In the genomic region with DNA sequence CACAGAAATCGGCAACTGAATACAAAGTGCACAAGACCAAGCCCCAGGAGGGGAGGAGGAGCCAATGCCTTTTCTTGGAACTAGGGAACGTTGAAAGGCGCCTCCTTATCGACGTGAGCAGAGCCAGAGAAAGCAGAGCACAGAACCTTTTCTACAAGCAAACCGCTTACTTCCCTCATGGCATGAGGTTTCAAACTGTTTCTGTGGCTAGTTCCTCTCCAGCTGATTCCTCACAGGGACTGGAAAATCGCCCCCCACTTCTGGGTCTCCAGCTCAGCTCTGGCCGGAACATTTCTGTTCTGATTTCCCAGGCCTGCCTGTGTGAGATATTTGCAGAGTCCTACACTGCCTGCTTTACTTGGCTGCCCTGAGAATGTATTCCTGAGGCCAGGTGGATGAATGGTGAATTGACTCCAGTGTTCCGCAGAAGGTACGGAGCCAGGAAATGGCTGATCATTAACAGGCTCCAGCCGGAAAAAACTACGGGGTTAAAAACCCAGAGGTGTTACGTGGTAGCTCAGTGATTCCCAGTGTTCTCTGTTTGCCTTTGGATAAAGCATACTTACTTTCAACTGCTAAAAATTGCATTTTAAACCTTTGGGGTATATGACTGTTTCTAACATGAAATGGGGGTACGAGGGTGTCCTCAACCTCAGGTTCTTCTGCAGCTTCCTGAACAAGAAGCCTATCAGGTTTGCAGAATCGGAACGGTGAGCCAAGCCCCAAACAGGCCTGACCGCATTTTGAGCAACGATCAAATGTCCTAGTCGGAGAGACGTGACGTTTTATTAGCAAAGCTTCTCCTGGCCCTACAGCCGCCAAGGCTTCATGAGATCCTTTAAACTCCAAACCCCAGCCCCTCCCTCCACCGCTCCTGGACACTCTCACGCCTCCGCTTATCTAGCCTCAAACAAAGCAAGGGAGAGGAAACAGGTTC, we compare ENCODE assay signal across 8 mouse cellular contexts. TPM values are rescaled to one million over a fixed set of nuclear protein-coding genes. Genes with fewer than 3 reads are reported as not detected.
DNase-seq lines count a peak whose midpoint lies in the region; ATAC-seq lines count a peak whose summit lies in the region.

No protein-coding gene starts in this region.

- H3K36me3 ChIP-seq in heart, embryonic 16.5 days (ENCODE audit: control insufficient read depth, insufficient read depth): peaks cover 9% of the 10 kb centered on the region
- H3K36me3 ChIP-seq in embryonic facial prominence, embryonic 12.5 days: 0 out of 2 replicates have a peak, but pooled peaks cover 12% of the 10 kb centered on the region

- no peak for DNase-seq in heart, postnatal 4 days
- DNase-seq in kidney, postnatal 10 days: peak; percentile 76
- no peak for DNase-seq in layer of hippocampus, postnatal 14 days (ENCODE audit: low spot score in 2 of 2)
- DNase-seq in left cerebral cortex, adult 9 months (ENCODE audit: low spot score in 2 of 2): no peak
- DNase-seq in cerebellum, adult 8-10 months: no peak

- peak overlapping the region; percentile 14; the same call in 1 of the 2 replicates for H3K9ac ChIP-seq in heart, embryonic 16.5 days (ENCODE audit: low read length)
- 0 out of 2 replicates have a peak overlapping the region, but pooled peaks have one; percentile 15 for H3K9ac ChIP-seq in embryonic facial prominence, embryonic 12.5 days

- no peaks in the 10 kb centered on the region for H3K9me3 ChIP-seq in heart, embryonic 16.5 days (replicated peaks; ENCODE audit: control insufficient read depth, low read length)
- H3K9me3 ChIP-seq in embryonic facial prominence, embryonic 12.5 days: no peaks in the 10 kb centered on the region

- WGBS in heart, embryonic 16.5 days: 20% methylated on average over 25 of the region's 25 CpGs
- WGBS in embryonic facial prominence, embryonic 12.5 days: 47% methylated on average over 25 of the region's 25 CpGs

- H3K4me2 ChIP-seq in heart, embryonic 16.5 days (ENCODE audit: low read depth, low read length): peak overlapping the region; percentile 54
- H3K4me2 ChIP-seq in embryonic facial prominence, embryonic 12.5 days (replicated peaks): no peak overlapping the region; the same call in 1 of the 2 replicates

- ATAC-seq in heart, embryonic 16.5 days (replicated peaks; ENCODE audit: extremely low read depth, insufficient read depth, low FRiP score): peak; percentile 38; the same call in 1 of the 2 replicates
- ATAC-seq in embryonic facial prominence, embryonic 12.5 days (ENCODE audit: insufficient number of reproducible peaks, insufficient read depth, low FRiP score, low TSS enrichment): no peak
- peak; percentile 74 for ATAC-seq in megakaryocyte progenitor cell, adult 5-6 weeks (replicated peaks; ENCODE audit: poor library complexity)

- peak overlapping the region; percentile 15 for H3K4me3 ChIP-seq in heart, embryonic 16.5 days (ENCODE audit: low read length)
- no peak overlapping the region for H3K4me3 ChIP-seq in embryonic facial prominence, embryonic 12.5 days

- peaks cover 24% of the 10 kb centered on the region for H3K4me1 ChIP-seq in heart, embryonic 16.5 days (ENCODE audit: control insufficient read depth, insufficient read depth, low read length)
- peaks cover 13% of the 10 kb centered on the region; the same call in 1 of the 2 replicates for H3K4me1 ChIP-seq in embryonic facial prominence, embryonic 12.5 days

- peak overlapping the region; percentile 60 for H3K27ac ChIP-seq in heart, embryonic 16.5 days (ENCODE audit: low read length)
- H3K27ac ChIP-seq in embryonic facial prominence, embryonic 12.5 days: peak overlapping the region; percentile 73

- H3K27me3 ChIP-seq in heart, embryonic 16.5 days (ENCODE audit: control insufficient read depth, insufficient read depth, low read length): no peaks in the 10 kb centered on the region
- H3K27me3 ChIP-seq in embryonic facial prominence, embryonic 12.5 days: no peaks in the 10 kb centered on the region

RNA-seq across cellular contexts. Expression of gene Mtmr12, which starts 10.7 kb away (rescaled TPM):
- 13.0 and 13.1 TPM in 2 replicates for polyA plus RNA-seq in heart, embryonic 16.5 days (2015; fragmentation: Nextera tagmentation; extraction: Ambion mirVana)
- total RNA-seq in heart, postnatal 4 days (2021): 10 to 100 TPM; 19.6 to 22.4 TPM
- polyA plus RNA-seq in embryonic facial prominence, embryonic 12.5 days (2016; fragmentation: Nextera tagmentation; extraction: Ambion mirVana): 19.4 and 20.1 TPM in 2 replicates
- 12.0 and 12.8 TPM in 2 replicates for total RNA-seq in megakaryocyte progenitor cell, adult 5-6 weeks (2015)
- 12.1 and 13.5 TPM in 2 replicates for total RNA-seq in megakaryocyte progenitor cell, adult 5-6 weeks (2017)
- total RNA-seq in layer of hippocampus, postnatal 14 days (2021): 10 to 100 TPM; 26.9 to 27.7 TPM
